ENCODE assay signal across 8 mouse cellular contexts in the genomic region with DNA sequence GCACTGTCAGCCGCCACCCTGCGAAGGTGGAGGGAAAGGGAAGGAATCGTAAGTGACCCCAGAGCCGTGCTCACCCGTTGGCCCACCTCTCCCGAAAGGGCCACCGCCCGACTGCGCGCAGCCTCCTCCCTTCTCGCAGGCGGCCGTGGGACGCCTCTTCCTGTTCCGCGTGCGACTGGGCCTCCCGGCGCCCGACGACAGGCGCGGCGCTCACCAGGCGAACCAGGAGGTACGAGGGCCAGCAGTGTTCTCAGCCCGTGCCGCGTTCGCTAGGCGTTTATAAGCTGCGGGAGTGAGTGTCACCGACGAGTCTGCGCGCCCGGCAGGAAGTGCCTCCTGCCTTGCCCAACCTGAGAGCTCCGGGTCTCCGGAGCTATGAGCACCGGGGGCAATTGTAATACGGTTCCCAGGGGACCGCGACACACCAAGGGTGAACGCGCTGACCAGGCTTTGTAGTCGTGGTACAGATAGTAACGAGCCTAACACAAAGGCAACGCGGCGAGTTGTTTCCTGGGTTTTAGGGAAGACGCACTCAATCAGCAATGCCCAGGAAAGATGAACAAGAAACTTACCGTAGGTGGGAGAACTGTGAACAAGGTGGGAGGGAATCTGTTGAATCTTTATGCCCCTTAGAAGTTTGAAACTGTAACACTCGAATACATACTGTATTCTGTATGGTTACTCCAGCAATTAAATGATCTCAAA. TPM values are rescaled to one million over a fixed set of nuclear protein-coding genes. Genes with fewer than 3 reads are reported as not detected.
A peak's percentile ranks its signal among the peaks of the same experiment; 100 is the strongest.
DNase-seq lines count a peak whose midpoint lies in the region; ATAC-seq lines count a peak whose summit lies in the region.

No protein-coding gene starts in this region.

- H3K27ac ChIP-seq in hindbrain, embryonic 12.5 days: peak overlapping the region; percentile 99
- peak overlapping the region; percentile 97 for H3K27ac ChIP-seq in macrophage

- H3K4me3 ChIP-seq in hindbrain, embryonic 12.5 days: peak overlapping the region; percentile 90
- H3K4me3 ChIP-seq in macrophage (ENCODE audit: inconsistent target): peak overlapping the region; percentile 94

- H3K9ac ChIP-seq in hindbrain, embryonic 12.5 days: peak overlapping the region; percentile 96

- H3K9me3 ChIP-seq in hindbrain, embryonic 12.5 days (replicated peaks): no peaks in the 10 kb centered on the region

- H3K36me3 ChIP-seq in hindbrain, embryonic 12.5 days: peaks cover 63% of the 10 kb centered on the region
- H3K36me3 ChIP-seq in macrophage (ENCODE audit: inconsistent target): peaks cover 53% of the 10 kb centered on the region

- WGBS in hindbrain, embryonic 12.5 days: under 1% methylated on average over 48 of the region's 53 CpGs
- whole genome bisulfite sequencing in macrophage (ENCODE audit: missing documents): under 1% methylated on average over 47 of the region's 53 CpGs

- H3K79me2 ChIP-seq in macrophage (ENCODE audit: inconsistent target): peaks cover 48% of the 10 kb centered on the region

- H3K4me1 ChIP-seq in hindbrain, embryonic 12.5 days: peaks cover 36% of the 10 kb centered on the region

- ATAC-seq in frontal cortex, adult (ENCODE audit: low TSS enrichment): peak; percentile 51
- ATAC-seq in hindbrain, embryonic 12.5 days (ENCODE audit: low FRiP score): peak; percentile 25

- peak overlapping the region; percentile 93 for H3K4me2 ChIP-seq in hindbrain, embryonic 12.5 days (replicated peaks)

- H3K27me3 ChIP-seq in hindbrain, embryonic 12.5 days: no peaks in the 10 kb centered on the region

- DNase-seq in MN1 (ENCODE audit: low spot score): peak; percentile 72
- peak; percentile 48 for DNase-seq in cerebellum, adult 8-10 months
- DNase-seq in left cerebral cortex, adult 11 months (ENCODE audit: low spot score): peak; percentile 36
- peak; percentile 62 for DNase-seq in right cerebral cortex, adult 2 months (ENCODE audit: low spot score in 2 of 2)
- DNase-seq in urinary bladder, postnatal 14 days (ENCODE audit: low spot score): peak; percentile 75

RNA-seq across cellular contexts. Expression of gene Cnppd1, which starts 0.9 kb away (rescaled TPM):
- 66.4 and 67.0 TPM in 2 replicates for polyA plus RNA-seq in hindbrain, embryonic 12.5 days (2016; fragmentation: Nextera tagmentation; extraction: Ambion mirVana)
- total RNA-seq in macrophage (2018; cell fraction: chromatin; rRNA removed): 100 to 1,000 TPM in 14 of 26 experiments, 10 to 100 TPM in 12; 37.3 to 184 (median 105) TPM
- 100 to 1,000 TPM in 10 of 26 experiments, 10 to 100 TPM in 16; 78.6 to 121 (median 96.5) TPM for total RNA-seq in macrophage (2018; cell fraction: cytosol; rRNA removed)
- total RNA-seq in macrophage (2018; cell fraction: nucleus; rRNA removed): 100 to 1,000 TPM in 12 of 26 experiments, 10 to 100 TPM in 14; 61.3 to 139 (median 98.2) TPM
- 52.3 to 87.8 TPM (median 60.4 TPM) in 3 replicates for polyA plus RNA-seq in macrophage (2018)

RNA-seq across cellular contexts. Expression of gene Retreg2, which starts 0.9 kb away (rescaled TPM):
- polyA plus RNA-seq in hindbrain, embryonic 12.5 days (2016; fragmentation: Nextera tagmentation; extraction: Ambion mirVana): 81.6 and 83.1 TPM in 2 replicates
- total RNA-seq in macrophage (2018; cell fraction: chromatin; rRNA removed): 10 to 100 TPM in 25 of 26 experiments, 1 to 10 TPM in 1; 9.2 to 89.6 (median 37.4) TPM
- 100 to 1,000 TPM in 6 of 26 experiments, 10 to 100 TPM in 20; 55.0 to 120 (median 78.9) TPM for total RNA-seq in macrophage (2018; cell fraction: cytosol; rRNA removed)
- 100 to 1,000 TPM in 4 of 26 experiments, 10 to 100 TPM in 22; 42.5 to 110 (median 70.4) TPM for total RNA-seq in macrophage (2018; cell fraction: nucleus; rRNA removed)
- polyA plus RNA-seq in macrophage (2018): 56.8 to 88.1 TPM (median 67.2 TPM) in 3 replicates

RNA-seq across cellular contexts. Expression of gene Slc23a3, which starts 7.9 kb away (rescaled TPM):
- polyA plus RNA-seq in hindbrain, embryonic 12.5 days (2016; fragmentation: Nextera tagmentation; extraction: Ambion mirVana): 0.10 TPM in 1 of 2 replicates, not detected in the other
- total RNA-seq in macrophage (2018; cell fraction: chromatin; rRNA removed): under 1 TPM in 3 of 26 experiments, not detected in 23; 0.29 to 0.77 (median 0.38) TPM
- total RNA-seq in macrophage (2018; cell fraction: cytosol; rRNA removed): under 1 TPM in 2 of 26 experiments, not detected in 24; 0.06 to 0.23 TPM
- under 1 TPM in 3 of 26 experiments, not detected in 23; 0.18 to 0.48 (median 0.37) TPM for total RNA-seq in macrophage (2018; cell fraction: nucleus; rRNA removed)
- not detected in 3 replicates for polyA plus RNA-seq in macrophage (2018)

RNA-seq across cellular contexts. Expression of gene Nhej1, which starts 16.6 kb away (rescaled TPM):
- 10.5 and 12.8 TPM in 2 replicates for polyA plus RNA-seq in hindbrain, embryonic 12.5 days (2016; fragmentation: Nextera tagmentation; extraction: Ambion mirVana)
- 1 to 10 TPM in 24 of 26 experiments, under 1 TPM in 2; 0.74 to 6.7 (median 2.5) TPM for total RNA-seq in macrophage (2018; cell fraction: chromatin; rRNA removed)
- total RNA-seq in macrophage (2018; cell fraction: cytosol; rRNA removed): 1 to 10 TPM; 2.3 to 5.2 (median 3.4) TPM
- total RNA-seq in macrophage (2018; cell fraction: nucleus; rRNA removed): 1 to 10 TPM in 25 of 26 experiments, under 1 TPM in 1; 0.81 to 6.2 (median 3.3) TPM
- 2.1 to 3.5 TPM (median 2.5 TPM) in 3 replicates for polyA plus RNA-seq in macrophage (2018)

RNA-seq across cellular contexts. Expression of gene Zfand2b, which starts 26.8 kb away (rescaled TPM):
- 37.6 and 38.8 TPM in 2 replicates for polyA plus RNA-seq in hindbrain, embryonic 12.5 days (2016; fragmentation: Nextera tagmentation; extraction: Ambion mirVana)
- total RNA-seq in macrophage (2018; cell fraction: chromatin; rRNA removed): 100 to 1,000 TPM in 1 of 26 experiments, 10 to 100 TPM in 25; 23.3 to 107 (median 47.8) TPM
- 10 to 100 TPM; 14.3 to 26.2 (median 20.0) TPM for total RNA-seq in macrophage (2018; cell fraction: cytosol; rRNA removed)
- 10 to 100 TPM; 16.4 to 60.6 (median 33.6) TPM for total RNA-seq in macrophage (2018; cell fraction: nucleus; rRNA removed)
- 16.6 to 24.7 TPM (median 21.2 TPM) in 3 replicates for polyA plus RNA-seq in macrophage (2018)

Comparison
In these comparisons a context has a peak if more than half of its experiments do, and no peak if none do; other contexts are left out.
1. Peak in every context shown above with its lines: DNase-seq, ATAC-seq, H3K4me3 ChIP-seq and H3K27ac ChIP-seq.